Mouse (Mus musculus) G1E-ER4 (cell line): ENCODE results near the gene Tfeb. TPM values are rescaled to one million over a fixed set of nuclear protein-coding genes. Genes with fewer than 3 reads are reported as not detected.

Source experiments
- GATA1 ChIP-seq: IDR thresholded peaks from one replicate; pipeline ENCODE4 v1.8.0; 2012; ENCODE audit warnings: low read length, inconsistent platforms
- polyA plus RNA-seq: library from polyadenylated mRNA; stranded (reverse); fragments of >175 nt; gene quantifications from 2 replicates; pipeline ENCODE4 v1.2.3, GENCODE M21; 2012

The Tfeb gene
- polyA plus RNA-seq, 1 experiment: 50.4 TPM

GRCm38 (mm10) chr17:47738879-47739798 is 2.3 kb downstream of the Tfeb start:
- no peak for TF ChIP-seq GATA1

GRCm38 (mm10) chr17:47740186-47740585 is 3.4 kb downstream of the Tfeb start:
- no peak for TF ChIP-seq GATA1

- TF ChIP-seq GATA1: peak; percentile 90
Observed at GRCm38 (mm10) chr17:47742991-47743734, 6.3 kb downstream of the Tfeb start.

- no peak for TF ChIP-seq GATA1
Observed at GRCm38 (mm10) chr17:47744086-47744485, 7.3 kb downstream of the Tfeb start.

- TF ChIP-seq GATA1: no peak
Observed at GRCm38 (mm10) chr17:47744746-47745368, 8.0 kb downstream of the Tfeb start.

- TF ChIP-seq GATA1: no peak
Observed at GRCm38 (mm10) chr17:47748791-47749553, 12.1 kb downstream of the Tfeb start.

GRCm38 (mm10) chr17:47749626-47750025 is 12.8 kb downstream of the Tfeb start:
- no peak for TF ChIP-seq GATA1

GRCm38 (mm10) chr17:47750101-47750500 is 13.3 kb downstream of the Tfeb start:
- no peak for TF ChIP-seq GATA1

- no peak for TF ChIP-seq GATA1
Observed at GRCm38 (mm10) chr17:47751811-47752210, 15.0 kb downstream of the Tfeb start.

- no peak for TF ChIP-seq GATA1
Observed at GRCm38 (mm10) chr17:47753130-47753775, 16.4 kb downstream of the Tfeb start.

GRCm38 (mm10) chr17:47754246-47754645 is 17.4 kb downstream of the Tfeb start:
- no peak for TF ChIP-seq GATA1

GRCm38 (mm10) chr17:47756366-47756765 is 19.5 kb downstream of the Tfeb start:
- TF ChIP-seq GATA1: no peak

GRCm38 (mm10) chr17:47757056-47757610 is 20.3 kb downstream of the Tfeb start:
- TF ChIP-seq GATA1: no peak

GRCm38 (mm10) chr17:47759702-47760410 is 23.0 kb downstream of the Tfeb start:
- TF ChIP-seq GATA1: no peak
